Mouse (Mus musculus) retina, postnatal 7 days (tissue): ENCODE results near the gene Pdlim7.
A peak's percentile ranks its signal among the peaks of the same experiment; 100 is the strongest.

Experiments
- DNase-seq: peaks from one replicate; pipeline ENCODE4 v3.0.0-alpha.2; 2012; ENCODE audit warnings: low read depth, low spot score

Gene Pdlim7

GRCm38 (mm10) chr13:55513111-55513748, at the start of gene Pdlim7:
Gene Pdlim7 (minus strand): TSS chr13:55513676.
- peak; percentile 72 for DNase-seq

GRCm38 (mm10) chr13:55557499-55557898, 44.0 kb upstream of the Pdlim7 start:
- no peak for DNase-seq

GRCm38 (mm10) chr13:55555921-55556320, 42.4 kb upstream of the Pdlim7 start:
- no peak for DNase-seq

- no peak for DNase-seq
Observed at GRCm38 (mm10) chr13:55549061-55549460, 35.6 kb upstream of the Pdlim7 start.

- no peak for DNase-seq
Observed at GRCm38 (mm10) chr13:55548426-55548825, 35.0 kb upstream of the Pdlim7 start.

GRCm38 (mm10) chr13:55547916-55548315, 34.4 kb upstream of the Pdlim7 start:
- DNase-seq, result no peak

- no peak for DNase-seq
Observed at GRCm38 (mm10) chr13:55544792-55545191, 31.3 kb upstream of the Pdlim7 start.

GRCm38 (mm10) chr13:55543447-55543846, 30.0 kb upstream of the Pdlim7 start:
- no peak for DNase-seq

GRCm38 (mm10) chr13:55542891-55543290, 29.4 kb upstream of the Pdlim7 start:
- DNase-seq, result no peak

GRCm38 (mm10) chr13:55540933-55541332, 27.5 kb upstream of the Pdlim7 start:
- no peak for DNase-seq

GRCm38 (mm10) chr13:55536194-55537175, 23.0 kb upstream of the Pdlim7 start, which contains the start of gene Ddx41:
Gene Ddx41 (minus strand): TSS chr13:55536658.
- peak; percentile 99 for DNase-seq

- DNase-seq, result no peak
Observed at GRCm38 (mm10) chr13:55535796-55536193, 22.3 kb upstream of the Pdlim7 start.

- DNase-seq, result no peak
Observed at GRCm38 (mm10) chr13:55535191-55535590, 21.7 kb upstream of the Pdlim7 start.

GRCm38 (mm10) chr13:55529198-55529915, 15.9 kb upstream of the Pdlim7 start, which contains the start of gene Dok3:
Gene Dok3 (minus strand): TSS chr13:55529296.
- DNase-seq, result no peak

GRCm38 (mm10) chr13:55527834-55528772, 14.6 kb upstream of the Pdlim7 start:
- DNase-seq, result no peak

- no peak for DNase-seq
Observed at GRCm38 (mm10) chr13:55527212-55527611, 13.7 kb upstream of the Pdlim7 start.

GRCm38 (mm10) chr13:55525733-55526553, 12.5 kb upstream of the Pdlim7 start:
- DNase-seq, result no peak

- no peak for DNase-seq
Observed at GRCm38 (mm10) chr13:55523951-55524600, 10.6 kb upstream of the Pdlim7 start.

GRCm38 (mm10) chr13:55523278-55523677, 9.8 kb upstream of the Pdlim7 start:
- no peak for DNase-seq
